Mouse (Mus musculus): ENCODE measurements around the gene Fam227a. TPM values are rescaled to one million over a fixed set of nuclear protein-coding genes. Genes with fewer than 3 reads are reported as not detected.

Fam227a gene
- polyA plus RNA-seq (2014; fragmentation: Nextera tagmentation; extraction: Ambion mirVana) = 1.8 and 3.3 TPM in 2 replicates

GRCm38 (mm10) chr15:79658531-79659375 is at the start of gene Fam227a, which contains the start of gene Cby1:
Fam227a (minus strand) TSS chr15:79658956.
Cby1 (plus strand) TSS chr15:79659199.
- Histone ChIP-seq H3K4me2 (ENCODE audit: low read depth, low read length) (peak within 1 kb of the TSS; percentile 83), H3K27ac (replicated peaks; ENCODE audit: low read depth, low read length) (peak within 1 kb of the TSS; percentile 89), H3K4me1 (ENCODE audit: control insufficient read depth, insufficient read depth, low read length) (no peaks in the 10 kb centered on the region), H3K9ac (replicated peaks; ENCODE audit: low read length) (peak within 1 kb of the TSS; percentile 83), H3K27me3 (ENCODE audit: control insufficient read depth, insufficient read depth, low read length) (no peaks in the 10 kb centered on the region), H3K9me3 (replicated peaks; ENCODE audit: control insufficient read depth, low read length) (no peaks in the 10 kb centered on the region), H3K4me3 (ENCODE audit: low read depth, low read length) (peak within 1 kb of the TSS; percentile 77), H3K36me3 (replicated peaks; ENCODE audit: control insufficient read depth, insufficient read depth, low read depth, low read length) (no peaks in the 10 kb centered on the region)
- DNase-seq (ENCODE audit: low spot score) = peak; percentile 95
- WGBS = under 1% methylated on average over 53 of the region's 55 CpGs
- peak; percentile 78 for ATAC-seq (replicated peaks; ENCODE audit: insufficient number of reproducible peaks, low FRiP score, low TSS enrichment, low read depth)

GRCm38 (mm10) chr15:79708229-79708822 is 49.6 kb upstream of the Fam227a start:
- Histone ChIP-seq H3K27me3 (ENCODE audit: control insufficient read depth, insufficient read depth, low read length) (no peaks in the 10 kb centered on the region), H3K4me2 (ENCODE audit: low read depth, low read length) (no peak overlapping the region), H3K9ac (replicated peaks; ENCODE audit: low read length) (no peak overlapping the region), H3K27ac (replicated peaks; ENCODE audit: low read depth, low read length) (no peak overlapping the region), H3K4me1 (ENCODE audit: control insufficient read depth, insufficient read depth, low read length) (no peaks in the 10 kb centered on the region), H3K4me3 (ENCODE audit: low read depth, low read length) (no peak overlapping the region), H3K9me3 (replicated peaks; ENCODE audit: control insufficient read depth, low read length) (no peaks in the 10 kb centered on the region), H3K36me3 (replicated peaks; ENCODE audit: control insufficient read depth, insufficient read depth, low read depth, low read length) (0 out of 2 replicates have a peak, but pooled peaks cover 3% of the 10 kb centered on the region)
- 85% methylated on average over 5 of the region's 5 CpGs for WGBS
- ATAC-seq (replicated peaks; ENCODE audit: insufficient number of reproducible peaks, low FRiP score, low TSS enrichment, low read depth) (no peak), DNase-seq (ENCODE audit: low spot score) (no peak)

- WGBS = 87% methylated on average over 17 of the region's 17 CpGs
- no peaks in the 10 kb centered on the region for H3K9me3 ChIP-seq (replicated peaks; ENCODE audit: control insufficient read depth, low read length)
- ATAC-seq (replicated peaks; ENCODE audit: insufficient number of reproducible peaks, low FRiP score, low TSS enrichment, low read depth) (no peak), DNase-seq (ENCODE audit: low spot score) (no peak)
- H3K27me3 ChIP-seq (ENCODE audit: control insufficient read depth, insufficient read depth, low read length) = no peaks in the 10 kb centered on the region
- H3K4me1 ChIP-seq (ENCODE audit: control insufficient read depth, insufficient read depth, low read length) = no peaks in the 10 kb centered on the region
- H3K4me2 ChIP-seq (ENCODE audit: low read depth, low read length) = no peak overlapping the region
- H3K9ac ChIP-seq (replicated peaks; ENCODE audit: low read length) = no peak overlapping the region
- 0 out of 2 replicates have a peak, but pooled peaks cover 3% of the 10 kb centered on the region for H3K36me3 ChIP-seq (replicated peaks; ENCODE audit: control insufficient read depth, insufficient read depth, low read depth, low read length)
- no peak overlapping the region for H3K27ac ChIP-seq (replicated peaks; ENCODE audit: low read depth, low read length)
- H3K4me3 ChIP-seq (ENCODE audit: low read depth, low read length) = no peak overlapping the region
Observed at GRCm38 (mm10) chr15:79706603-79707214, 48.0 kb upstream of the Fam227a start.

- 85% methylated on average over 9 of the region's 9 CpGs for WGBS
- no peak overlapping the region for H3K27ac ChIP-seq (replicated peaks; ENCODE audit: low read depth, low read length)
- H3K4me3 ChIP-seq (ENCODE audit: low read depth, low read length) = no peak overlapping the region
- no peak for ATAC-seq (replicated peaks; ENCODE audit: insufficient number of reproducible peaks, low FRiP score, low TSS enrichment, low read depth)
- DNase-seq (ENCODE audit: low spot score) = no peak
- no peak overlapping the region for H3K4me2 ChIP-seq (ENCODE audit: low read depth, low read length)
- H3K9ac ChIP-seq (replicated peaks; ENCODE audit: low read length) = no peak overlapping the region
- H3K27me3 ChIP-seq (ENCODE audit: control insufficient read depth, insufficient read depth, low read length) = no peaks in the 10 kb centered on the region
- no peaks in the 10 kb centered on the region for H3K4me1 ChIP-seq (ENCODE audit: control insufficient read depth, insufficient read depth, low read length)
- H3K36me3 ChIP-seq (replicated peaks; ENCODE audit: control insufficient read depth, insufficient read depth, low read depth, low read length) = no peaks in the 10 kb centered on the region
- no peaks in the 10 kb centered on the region for H3K9me3 ChIP-seq (replicated peaks; ENCODE audit: control insufficient read depth, low read length)
Observed at GRCm38 (mm10) chr15:79697558-79698187, 38.9 kb upstream of the Fam227a start.

- Histone ChIP-seq H3K9ac (replicated peaks; ENCODE audit: low read length) (no peak overlapping the region), H3K36me3 (replicated peaks; ENCODE audit: control insufficient read depth, insufficient read depth, low read depth, low read length) (no peaks in the 10 kb centered on the region), H3K27ac (replicated peaks; ENCODE audit: low read depth, low read length) (no peak overlapping the region), H3K9me3 (replicated peaks; ENCODE audit: control insufficient read depth, low read length) (no peaks in the 10 kb centered on the region), H3K4me3 (ENCODE audit: low read depth, low read length) (no peak overlapping the region), H3K27me3 (ENCODE audit: control insufficient read depth, insufficient read depth, low read length) (no peaks in the 10 kb centered on the region), H3K4me2 (ENCODE audit: low read depth, low read length) (no peak overlapping the region), H3K4me1 (ENCODE audit: control insufficient read depth, insufficient read depth, low read length) (no peaks in the 10 kb centered on the region; the same call in 1 of the 2 replicates)
- DNase-seq (ENCODE audit: low spot score) = no peak
- ATAC-seq (replicated peaks; ENCODE audit: insufficient number of reproducible peaks, low FRiP score, low TSS enrichment, low read depth) = no peak
- 80% methylated on average over 6 of the region's 6 CpGs for WGBS
Observed at GRCm38 (mm10) chr15:79697011-79697410, 38.3 kb upstream of the Fam227a start.

GRCm38 (mm10) chr15:79696508-79696907 is 37.8 kb upstream of the Fam227a start:
- WGBS = 93% methylated on average over 2 of the region's 2 CpGs
- H3K4me3 ChIP-seq (ENCODE audit: low read depth, low read length) = no peak overlapping the region
- no peak overlapping the region for H3K27ac ChIP-seq (replicated peaks; ENCODE audit: low read depth, low read length)
- no peaks in the 10 kb centered on the region for H3K27me3 ChIP-seq (ENCODE audit: control insufficient read depth, insufficient read depth, low read length)
- no peaks in the 10 kb centered on the region; the same call in 1 of the 2 replicates for H3K4me1 ChIP-seq (ENCODE audit: control insufficient read depth, insufficient read depth, low read length)
- no peak overlapping the region for H3K4me2 ChIP-seq (ENCODE audit: low read depth, low read length)
- no peaks in the 10 kb centered on the region for H3K9me3 ChIP-seq (replicated peaks; ENCODE audit: control insufficient read depth, low read length)
- DNase-seq (ENCODE audit: low spot score) (no peak), ATAC-seq (replicated peaks; ENCODE audit: insufficient number of reproducible peaks, low FRiP score, low TSS enrichment, low read depth) (no peak)
- no peaks in the 10 kb centered on the region for H3K36me3 ChIP-seq (replicated peaks; ENCODE audit: control insufficient read depth, insufficient read depth, low read depth, low read length)
- no peak overlapping the region for H3K9ac ChIP-seq (replicated peaks; ENCODE audit: low read length)

- Histone ChIP-seq H3K4me1 (ENCODE audit: control insufficient read depth, insufficient read depth, low read length) (no peaks in the 10 kb centered on the region; the same call in 1 of the 2 replicates), H3K27me3 (ENCODE audit: control insufficient read depth, insufficient read depth, low read length) (no peaks in the 10 kb centered on the region), H3K4me2 (ENCODE audit: low read depth, low read length) (no peak overlapping the region), H3K27ac (replicated peaks; ENCODE audit: low read depth, low read length) (no peak overlapping the region), H3K36me3 (replicated peaks; ENCODE audit: control insufficient read depth, insufficient read depth, low read depth, low read length) (no peaks in the 10 kb centered on the region), H3K9me3 (replicated peaks; ENCODE audit: control insufficient read depth, low read length) (no peaks in the 10 kb centered on the region), H3K4me3 (ENCODE audit: low read depth, low read length) (no peak overlapping the region), H3K9ac (replicated peaks; ENCODE audit: low read length) (no peak overlapping the region)
- WGBS = 64% methylated on average over 3 of the region's 3 CpGs
- ATAC-seq (replicated peaks; ENCODE audit: insufficient number of reproducible peaks, low FRiP score, low TSS enrichment, low read depth) = no peak
- DNase-seq (ENCODE audit: low spot score) = no peak
Observed at GRCm38 (mm10) chr15:79695516-79695915, 36.8 kb upstream of the Fam227a start.
